Mouse (Mus musculus) kidney, adult 2 months (tissue): ENCODE data around the gene Zfp13.

Experiments
- CTCF ChIP-seq: fragments of 200-500 bp; conservative IDR thresholded peaks from 2 replicates; pipeline ENCODE4 v1.5.1; 2011; ENCODE audit warnings: low read depth, mild to moderate bottlenecking, control low read depth, low read length, moderate library complexity, mixed read lengths; ENCODE audit not compliant: insufficient read depth, insufficient read length
- POLR2A ChIP-seq: fragments of 200-500 bp; IDR thresholded peaks from one replicate; pipeline ENCODE4 v1.6.1; 2011; ENCODE audit warnings: low read depth, low read length, control low read depth

DNA sequence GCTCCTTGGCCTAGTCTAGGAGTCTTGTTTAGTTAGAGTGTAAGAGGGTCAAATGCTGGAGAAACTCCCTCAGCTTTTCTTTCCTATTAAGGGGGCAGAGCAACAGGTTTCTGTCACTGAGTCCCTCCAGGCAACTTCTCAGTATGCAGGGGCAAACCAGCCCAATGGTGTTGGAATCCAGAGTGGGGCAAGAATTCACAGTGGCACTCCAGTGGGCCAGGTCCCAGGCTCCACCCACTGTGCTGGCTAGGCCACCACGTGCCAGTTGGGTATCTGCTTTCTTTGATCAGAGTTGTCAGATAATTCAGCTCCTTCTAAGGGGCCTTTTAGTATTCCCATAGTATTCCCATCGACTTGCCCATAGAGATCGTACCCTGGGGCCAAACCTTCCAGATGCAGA lies 59.2 kb downstream of the Zfp13 start:
- no peak for TF ChIP-seq CTCF
- no peak for TF ChIP-seq POLR2A
